Mouse (Mus musculus): ENCODE results near the gene Zbtb20.

DNA sequence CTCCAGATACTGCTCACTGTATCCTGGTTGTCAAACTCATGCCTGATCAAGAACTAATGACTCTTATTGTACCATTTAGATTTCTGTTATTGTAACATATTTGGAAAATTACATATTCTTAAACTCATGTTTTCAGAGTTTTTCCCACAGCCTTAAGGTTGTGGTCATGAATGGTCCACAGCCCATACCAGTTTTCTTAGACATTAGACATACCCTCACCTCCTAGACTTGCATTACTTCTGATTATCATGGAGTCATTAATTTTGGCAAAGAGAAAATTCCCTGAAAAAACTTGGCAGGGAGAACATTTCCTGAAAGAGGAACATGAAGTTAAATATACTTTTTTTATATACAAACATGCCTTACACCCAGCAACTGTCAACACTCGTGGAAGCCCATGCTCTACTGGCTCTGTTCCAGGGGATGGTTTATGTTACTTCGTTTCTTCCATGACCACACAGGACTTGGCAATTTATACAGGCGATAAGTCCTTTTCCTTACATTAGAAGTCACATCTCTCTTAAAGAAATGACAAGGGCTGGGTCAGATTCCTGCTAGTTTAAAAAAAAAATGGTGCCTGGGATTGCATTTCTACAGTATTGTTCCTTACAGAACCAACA lies 18.0 kb upstream of the Zbtb20 start:
- TF ChIP-seq GATA1 (IDR thresholded peaks at IDR 0.05; ENCODE audit: low read length): no peak
- no peak for TF ChIP-seq TAL1 (IDR thresholded peaks at IDR 0.05; ENCODE audit: low read length)

All from erythroblast, embryonic 14.5 days (primary cell).